Mouse (Mus musculus): ENCODE results near the gene Traf3ip1. TPM values are rescaled to one million over a fixed set of nuclear protein-coding genes. Genes with fewer than 3 reads are reported as not detected.
A peak's percentile ranks its signal among the peaks of the same experiment; 100 is the strongest.

Traf3ip1 gene
- total RNA-seq, 2 experiments from 2014 or later: 4.4 to 5.3 TPM

- intact Hi-C loops (cut with DNase I): loop anchor here (2.0 to 5.0 kb wide), 2 partner anchors 181 to 298 kb away; no protein-coding TSS in a partner anchor
- peak; percentile 62 to 70 for DNase-seq
These were observed 79.8 kb downstream of the Traf3ip1 start for GRCm38 (mm10) chr1:91574208-91574607.

DNA sequence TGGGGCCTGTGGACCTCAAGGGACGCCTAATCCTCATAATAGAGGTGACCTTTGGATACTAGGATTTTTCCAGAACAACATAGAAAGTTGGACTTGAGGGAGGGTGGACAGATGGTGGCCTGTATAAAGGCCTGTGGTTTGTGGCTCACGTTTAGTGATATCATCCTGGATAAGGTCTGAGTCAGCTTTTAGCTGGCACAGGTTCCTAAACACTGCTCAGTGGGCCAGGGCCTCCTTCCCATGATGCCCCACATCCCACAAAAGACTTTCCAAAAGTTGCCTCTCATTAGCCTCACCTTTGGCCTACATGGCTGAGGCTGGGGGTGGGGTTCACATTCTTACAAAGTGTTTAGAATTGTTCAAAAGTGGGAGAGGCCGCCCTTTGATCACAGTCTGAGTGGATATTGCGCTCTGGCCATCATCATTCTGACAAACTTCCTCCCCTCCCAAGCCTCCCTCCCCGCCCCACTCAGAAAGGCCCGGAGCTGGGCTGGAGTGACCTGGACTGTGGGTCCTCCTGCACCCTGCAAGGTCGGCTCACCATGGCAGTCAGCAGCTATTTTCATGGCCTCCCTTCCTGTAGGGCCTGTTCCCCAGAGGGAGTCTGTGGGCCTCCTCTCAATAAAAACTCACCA, 83.6 kb downstream of the Traf3ip1 start:
- intact Hi-C loops (cut with DNase I): no loop called here
- peak in 1 of 2 experiments; percentile 15 for DNase-seq

Other genes starting within 250 kb of the Traf3ip1 start
- gene Ube2f, start 244.3 kb upstream of the Traf3ip1 start, total RNA-seq (2021): 10 to 100 TPM; 54.8 to 60.2 TPM
- gene Scly, start 196.3 kb upstream of the Traf3ip1 start, total RNA-seq (2021): 10 to 100 TPM; 13.7 TPM
- under 1 TPM in 1 of 2 experiments, not detected in 1; 0.10 TPM for gene Espnl, start 172.6 kb upstream of the Traf3ip1 start, total RNA-seq (2021)
- gene Klhl30, start 143.6 kb upstream of the Traf3ip1 start, total RNA-seq (2021): 10 to 100 TPM; 42.8 to 60.1 TPM
- under 1 TPM; 0.32 to 0.45 TPM for gene Erfe, start 128.2 kb upstream of the Traf3ip1 start, total RNA-seq (2021)
- 10 to 100 TPM; 48.5 to 54.9 TPM for gene Ilkap, start 95.8 kb upstream of the Traf3ip1 start, total RNA-seq (2021)
- 10 to 100 TPM; 22.2 to 25.0 TPM for gene Hes6, start 80.6 kb upstream of the Traf3ip1 start, total RNA-seq (2021)
- 10 to 100 TPM in 1 of 2 experiments, 1 to 10 TPM in 1; 7.5 to 21.1 TPM for gene Per2, start 35.3 kb upstream of the Traf3ip1 start, total RNA-seq (2021)
- 10 to 100 TPM; 17.6 to 19.4 TPM for gene Asb1, start 45.9 kb downstream of the Traf3ip1 start, total RNA-seq (2021)

All from heart, postnatal 10 days (tissue).